Mouse (Mus musculus): ENCODE data around the gene Ptafr.
"Not testable (repeated sequence)": the region's sequence is repeated elsewhere in the genome, so short reads cannot be mapped to it uniquely, and the experiment has no call there.

Gene Ptafr

GRCm38 (mm10) chr4:132555550-132555949 is 8.3 kb upstream of the Ptafr start:
- DNase-seq (ENCODE audit: extremely low spot score, low spot score), result not testable (repeated sequence)

- DNase-seq (ENCODE audit: extremely low spot score, low spot score), result no peak
These were observed 606 bp upstream of the Ptafr start for GRCm38 (mm10) chr4:132563261-132563660.

- DNase-seq (ENCODE audit: extremely low spot score, low spot score), result no peak
These were observed 1.4 kb downstream of the Ptafr start for GRCm38 (mm10) chr4:132565089-132565747.

GRCm38 (mm10) chr4:132567361-132567779 is 3.5 kb downstream of the Ptafr start:
- no peak for DNase-seq (ENCODE audit: extremely low spot score, low spot score)

GRCm38 (mm10) chr4:132569115-132569514 is 5.2 kb downstream of the Ptafr start:
- DNase-seq (ENCODE audit: extremely low spot score, low spot score), result no peak

GRCm38 (mm10) chr4:132571190-132571589 is 7.3 kb downstream of the Ptafr start:
- DNase-seq (ENCODE audit: extremely low spot score, low spot score), result no peak

- no peak for DNase-seq (ENCODE audit: extremely low spot score, low spot score)
These were observed 9.5 kb downstream of the Ptafr start for GRCm38 (mm10) chr4:132573327-132573726.

GRCm38 (mm10) chr4:132574809-132575347 is 11.0 kb downstream of the Ptafr start:
- no peak for DNase-seq (ENCODE audit: extremely low spot score, low spot score)

- DNase-seq (ENCODE audit: extremely low spot score, low spot score), result no peak
These were observed 19.9 kb downstream of the Ptafr start for GRCm38 (mm10) chr4:132583781-132584180.

GRCm38 (mm10) chr4:132584975-132585374 is 21.1 kb downstream of the Ptafr start:
- DNase-seq (ENCODE audit: extremely low spot score, low spot score), result no peak

- no peak for DNase-seq (ENCODE audit: extremely low spot score, low spot score)
These were observed 22.4 kb downstream of the Ptafr start for GRCm38 (mm10) chr4:132586282-132586681.

GRCm38 (mm10) chr4:132588512-132588911 is 24.6 kb downstream of the Ptafr start:
- DNase-seq (ENCODE audit: extremely low spot score, low spot score), result no peak

- DNase-seq (ENCODE audit: extremely low spot score, low spot score), result no peak
These were observed 26.8 kb downstream of the Ptafr start for GRCm38 (mm10) chr4:132590642-132591041.

- no peak for DNase-seq (ENCODE audit: extremely low spot score, low spot score)
These were observed 29.1 kb downstream of the Ptafr start for GRCm38 (mm10) chr4:132592958-132593357.

GRCm38 (mm10) chr4:132594191-132594590 is 30.3 kb downstream of the Ptafr start:
- DNase-seq (ENCODE audit: extremely low spot score, low spot score), result no peak

GRCm38 (mm10) chr4:132598861-132599260 is 35.0 kb downstream of the Ptafr start:
- DNase-seq (ENCODE audit: extremely low spot score, low spot score), result no peak

GRCm38 (mm10) chr4:132599764-132600163 is 35.9 kb downstream of the Ptafr start:
- DNase-seq (ENCODE audit: extremely low spot score, low spot score), result no peak

GRCm38 (mm10) chr4:132600465-132600864 is 36.6 kb downstream of the Ptafr start:
- DNase-seq (ENCODE audit: extremely low spot score, low spot score), result no peak

GRCm38 (mm10) chr4:132601242-132601641 is 37.4 kb downstream of the Ptafr start:
- not testable (repeated sequence) for DNase-seq (ENCODE audit: extremely low spot score, low spot score)

GRCm38 (mm10) chr4:132603468-132603867 is 39.6 kb downstream of the Ptafr start:
- DNase-seq (ENCODE audit: extremely low spot score, low spot score), result no peak

- DNase-seq (ENCODE audit: extremely low spot score, low spot score), result no peak
These were observed 41.9 kb downstream of the Ptafr start for GRCm38 (mm10) chr4:132605816-132606215.

- no peak for DNase-seq (ENCODE audit: extremely low spot score, low spot score)
These were observed 44.3 kb downstream of the Ptafr start for GRCm38 (mm10) chr4:132608147-132608546.

- DNase-seq (ENCODE audit: extremely low spot score, low spot score), result no peak
These were observed 46.6 kb downstream of the Ptafr start for GRCm38 (mm10) chr4:132610301-132610984.
